Mouse (Mus musculus): ENCODE data around the gene Ccdc32.

- TF ChIP-seq CHD2 (IDR thresholded peaks at IDR 0.05; ENCODE audit: low read depth, low read length) (no peak), ZC3H11A (IDR thresholded peaks at IDR 0.05; ENCODE audit: borderline replicate concordance, low read depth, low read length) (no peak), HCFC1 (IDR thresholded peaks at IDR 0.05; ENCODE audit: borderline replicate concordance, insufficient read depth, low read length) (no peak), ZNF384 (IDR thresholded peaks at IDR 0.05; ENCODE audit: low read depth, low read length) (no peak), MAFK (IDR thresholded peaks at IDR 0.05; ENCODE audit: insufficient read depth, low read depth, low read length) (no peak)
Measured at GRCm38 (mm10) chr2:119015604-119016180, 13.5 kb downstream of the Ccdc32 start.
